Mouse (Mus musculus) CD4-positive helper T cell, adult 2 months (primary cell): Measurements from ENCODE around the gene Cdrt4.

Experiments
- DNase-seq: peaks from one replicate; pipeline ENCODE4 v3.0.0-alpha.2; 2012; ENCODE audit warnings: low read depth, missing footprints, low spot score

Gene Cdrt4

GRCm38 (mm10) chr11:62951012-62951411 lies at the start of gene Cdrt4:
TSS of gene Cdrt4 (plus strand) at chr11:62951193.
- DNase-seq = no peak

- peak; percentile 56 for DNase-seq
These were observed 49.2 kb upstream of the Cdrt4 start for GRCm38 (mm10) chr11:62901699-62902323.

GRCm38 (mm10) chr11:62903871-62904495 lies 47.0 kb upstream of the Cdrt4 start:
- no peak for DNase-seq

- DNase-seq = peak; percentile 19
These were observed 41.2 kb upstream of the Cdrt4 start for GRCm38 (mm10) chr11:62909720-62910306.

- no peak for DNase-seq
These were observed 39.6 kb upstream of the Cdrt4 start for GRCm38 (mm10) chr11:62911362-62911761.

- DNase-seq = no peak
These were observed 37.9 kb upstream of the Cdrt4 start for GRCm38 (mm10) chr11:62913141-62913540.

- DNase-seq = no peak
These were observed 36.5 kb upstream of the Cdrt4 start for GRCm38 (mm10) chr11:62914532-62914931.

- no peak for DNase-seq
These were observed 35.5 kb upstream of the Cdrt4 start for GRCm38 (mm10) chr11:62915486-62915885.

- DNase-seq = no peak
These were observed 34.2 kb upstream of the Cdrt4 start for GRCm38 (mm10) chr11:62916765-62917164.

GRCm38 (mm10) chr11:62919946-62920742 lies 30.8 kb upstream of the Cdrt4 start:
- DNase-seq = no peak

GRCm38 (mm10) chr11:62920743-62921050 lies 30.3 kb upstream of the Cdrt4 start:
- DNase-seq = no peak

GRCm38 (mm10) chr11:62921052-62921977 lies 29.7 kb upstream of the Cdrt4 start:
- DNase-seq = peak; percentile 40

- DNase-seq = no peak
These were observed 26.8 kb upstream of the Cdrt4 start for GRCm38 (mm10) chr11:62924091-62924761.

GRCm38 (mm10) chr11:62929799-62930198 lies 21.2 kb upstream of the Cdrt4 start:
- peak; percentile 13 for DNase-seq

GRCm38 (mm10) chr11:62930574-62930973 lies 20.4 kb upstream of the Cdrt4 start:
- no peak for DNase-seq

- DNase-seq = no peak
These were observed 19.9 kb upstream of the Cdrt4 start for GRCm38 (mm10) chr11:62931141-62931540.

- no peak for DNase-seq
These were observed 17.9 kb upstream of the Cdrt4 start for GRCm38 (mm10) chr11:62933099-62933498.

- no peak for DNase-seq
These were observed 16.0 kb upstream of the Cdrt4 start for GRCm38 (mm10) chr11:62934795-62935514.

- DNase-seq = no peak
These were observed 13.0 kb upstream of the Cdrt4 start for GRCm38 (mm10) chr11:62937986-62938385.

- DNase-seq = no peak
These were observed 12.1 kb upstream of the Cdrt4 start for GRCm38 (mm10) chr11:62938921-62939320.
